Mouse (Mus musculus) stomach, embryonic 14.5 days (tissue): Measurements from ENCODE around the gene Unc45a. TPM values are rescaled to one million over a fixed set of nuclear protein-coding genes. Genes with fewer than 3 reads are reported as not detected.

Experiments
- ATAC-seq: fragments of 200-750 bp; cut with Nextera tagmentation; 2 replicates; pipeline ENCODE4 v1.8.0; 2017; ENCODE audit warnings: low read depth, moderate TSS enrichment; ENCODE audit not compliant: insufficient number of reproducible peaks, insufficient read depth, low FRiP score
- H3K27ac ChIP-seq: fragments of 300-500 bp; sonication (generic); 2 replicates; pipeline ENCODE4 v1.5.1; 2014; ENCODE audit warnings: mild to moderate bottlenecking, low read length, moderate library complexity, mixed read lengths
- H3K27me3 ChIP-seq: fragments of 300-500 bp; sonication (generic); 2 replicates; pipeline ENCODE4 v1.6.1; 2014; ENCODE audit warnings: low read length, control low read depth, mixed read lengths; ENCODE audit not compliant: control insufficient read depth, insufficient read depth
- H3K36me3 ChIP-seq: fragments of 300-500 bp; sonication (generic); 2 replicates; pipeline ENCODE4 v1.6.1; 2014; ENCODE audit warnings: mild to moderate bottlenecking, control low read depth, low read length, moderate library complexity, mixed read lengths; ENCODE audit not compliant: control insufficient read depth, insufficient read depth
- H3K4me1 ChIP-seq: fragments of 300-500 bp; sonication (generic); 2 replicates; pipeline ENCODE4 v1.6.1; 2014; ENCODE audit warnings: low read length, control low read depth, mixed read lengths; ENCODE audit not compliant: control insufficient read depth, insufficient read depth
- H3K4me2 ChIP-seq: fragments of 300-500 bp; sonication (generic); replicated peaks from 2 replicates; pipeline ENCODE4 v1.6.1; 2014; ENCODE audit warnings: low read depth, low read length, control low read depth
- H3K4me3 ChIP-seq: fragments of 300-500 bp; sonication (generic); 2 replicates; pipeline ENCODE4 v1.5.1; 2014; ENCODE audit warnings: low read depth, low read length, control low read depth
- H3K9ac ChIP-seq: fragments of 300-500 bp; sonication (generic); replicated peaks from 2 replicates; pipeline ENCODE4 v1.6.1; 2014; ENCODE audit warnings: low read depth, mild to moderate bottlenecking, control low read depth, low read length, moderate library complexity, mixed read lengths
- H3K9me3 ChIP-seq: fragments of 300-500 bp; sonication (generic); 2 replicates; pipeline ENCODE4 v1.6.1; 2016; ENCODE audit warnings: low read depth, low read length, control low read depth; ENCODE audit not compliant: control insufficient read depth
- WGBS: fragments of 180-500 bp; shearing (Covaris S2); extraction: QIAGEN DNeasy Blood & Tissue Kit; methylation state at CpG from one replicate; pipeline ENCODE4 v1.1.7; 2014; 5-methylcytosine and 5-hydroxymethylcytosine counted together
- polyA plus RNA-seq: library from polyadenylated mRNA; unstranded; fragments of >200 nt; fragmentation: Nextera tagmentation; extraction: Ambion mirVana; gene quantifications from 2 replicates; pipeline ENCODE4 v1.2.1, GENCODE M21; 2014

The Unc45a gene
- polyA plus RNA-seq, 1 experiment from 2014 or later = 28.6 TPM

DNA sequence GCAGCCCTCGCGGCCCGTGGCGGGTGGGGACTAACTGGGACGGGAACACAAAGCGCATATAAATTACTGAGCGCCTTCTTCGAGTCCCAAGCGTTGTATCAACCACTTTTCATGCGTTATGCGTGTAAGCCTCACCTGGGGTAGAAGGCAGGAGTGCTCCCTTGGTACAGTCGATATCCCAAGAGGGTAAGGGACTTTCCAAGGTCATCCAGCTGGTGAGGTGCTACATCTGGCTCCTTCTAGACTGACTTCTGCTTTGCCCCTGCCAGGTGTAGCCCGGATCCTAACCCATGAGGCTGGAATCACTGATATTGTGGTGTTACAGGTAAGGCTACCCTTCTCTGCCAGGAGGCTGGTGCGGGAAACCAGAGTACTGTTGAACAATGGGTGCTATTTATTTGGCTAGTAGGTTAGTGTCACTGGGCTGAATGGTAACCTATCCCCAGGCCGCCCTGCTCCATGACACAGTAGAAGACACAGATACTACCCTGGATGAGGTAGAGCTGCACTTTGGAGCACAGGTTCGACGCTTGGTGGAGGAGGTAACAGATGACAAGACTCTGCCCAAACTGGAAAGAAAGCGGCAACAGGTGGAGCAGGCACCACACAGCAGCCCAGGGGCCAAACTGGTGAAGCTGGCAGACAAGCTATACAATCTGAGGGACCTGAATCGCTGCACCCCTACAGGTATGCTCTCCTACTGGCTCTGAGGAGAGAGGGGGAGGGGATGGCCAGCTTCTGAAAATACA lies 2.6 kb upstream of the Unc45a start:
- ATAC-seq = no peak
- H3K27ac ChIP-seq = no peak overlapping the region

DNA sequence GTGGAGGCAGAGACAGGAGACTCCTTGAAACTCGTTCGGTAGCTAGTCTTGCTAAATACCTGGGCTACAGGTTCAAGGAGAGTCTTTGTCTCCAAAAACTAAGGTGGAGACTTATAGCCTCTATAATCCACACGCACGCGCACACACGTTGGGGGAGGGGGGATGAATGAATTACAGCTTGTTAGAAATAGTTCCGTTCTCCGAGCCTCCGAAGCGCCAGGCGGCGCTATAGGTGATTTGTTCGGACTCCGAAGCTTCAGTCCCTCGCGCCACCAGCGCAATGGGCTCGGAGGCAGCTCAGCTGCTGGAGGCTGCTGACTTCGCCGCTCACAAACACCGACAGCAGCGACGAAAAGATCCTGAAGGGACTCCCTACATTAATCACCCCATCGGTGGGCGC lies 2.1 kb upstream of the Unc45a start, which contains the start of gene Hddc3:
TSS of gene Hddc3 (plus strand) at position 247 of the 400 bp plus-strand sequence.
- peak; percentile 14; the same call in 1 of the 2 replicates for ATAC-seq
- Histone ChIP-seq H3K4me1 (peaks cover 24% of the 10 kb centered on the region; the same call in 1 of the 2 replicates), H3K27ac (no peak within 1 kb of the TSS), H3K9ac (peak within 1 kb of the TSS; percentile 77), H3K9me3 (no peaks in the 10 kb centered on the region), H3K4me2 (peak within 1 kb of the TSS; percentile 95), H3K4me3 (peak within 1 kb of the TSS; percentile 51), H3K27me3 (no peaks in the 10 kb centered on the region), H3K36me3 (no peaks in the 10 kb centered on the region; the same call in 1 of the 2 replicates)
- WGBS = 1% methylated on average over 25 of the region's 25 CpGs

More for the DNA sequence above, 2.6 kb upstream of the Unc45a start:
- Histone ChIP-seq H3K9ac (peak overlapping the region; percentile 77), H3K4me2 (peak overlapping the region; percentile 95), H3K27me3 (no peaks in the 10 kb centered on the region), H3K4me1 (peaks cover 25% of the 10 kb centered on the region; the same call in 1 of the 2 replicates), H3K4me3 (peak overlapping the region; percentile 51), H3K36me3 (no peaks in the 10 kb centered on the region), H3K9me3 (no peaks in the 10 kb centered on the region)
- 21% methylated on average over 19 of the region's 19 CpGs for WGBS

DNA sequence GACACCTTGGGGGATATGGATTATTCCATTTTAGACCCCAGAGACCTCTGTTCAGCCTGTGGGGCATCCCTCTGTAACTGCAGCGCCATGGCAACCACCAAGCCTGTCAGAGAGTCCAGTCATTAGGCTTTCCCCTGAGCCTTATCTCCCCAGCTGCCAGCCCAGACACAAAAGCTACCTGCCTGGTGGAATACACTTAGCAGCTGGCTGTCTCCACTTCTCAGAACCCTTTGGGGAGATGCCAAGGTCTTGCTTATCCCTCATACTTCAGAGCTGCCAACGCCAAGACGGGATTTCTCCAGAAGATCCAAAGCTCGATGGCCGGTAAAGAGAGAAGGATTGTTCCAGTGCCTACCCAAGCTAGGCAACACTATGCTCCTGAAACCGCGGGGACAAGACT lies 988 bp upstream of the Unc45a start:
- Histone ChIP-seq H3K36me3 (no peaks in the 10 kb centered on the region; the same call in 1 of the 2 replicates), H3K27me3 (no peaks in the 10 kb centered on the region), H3K4me1 (peaks cover 23% of the 10 kb centered on the region; the same call in 1 of the 2 replicates)

DNA sequence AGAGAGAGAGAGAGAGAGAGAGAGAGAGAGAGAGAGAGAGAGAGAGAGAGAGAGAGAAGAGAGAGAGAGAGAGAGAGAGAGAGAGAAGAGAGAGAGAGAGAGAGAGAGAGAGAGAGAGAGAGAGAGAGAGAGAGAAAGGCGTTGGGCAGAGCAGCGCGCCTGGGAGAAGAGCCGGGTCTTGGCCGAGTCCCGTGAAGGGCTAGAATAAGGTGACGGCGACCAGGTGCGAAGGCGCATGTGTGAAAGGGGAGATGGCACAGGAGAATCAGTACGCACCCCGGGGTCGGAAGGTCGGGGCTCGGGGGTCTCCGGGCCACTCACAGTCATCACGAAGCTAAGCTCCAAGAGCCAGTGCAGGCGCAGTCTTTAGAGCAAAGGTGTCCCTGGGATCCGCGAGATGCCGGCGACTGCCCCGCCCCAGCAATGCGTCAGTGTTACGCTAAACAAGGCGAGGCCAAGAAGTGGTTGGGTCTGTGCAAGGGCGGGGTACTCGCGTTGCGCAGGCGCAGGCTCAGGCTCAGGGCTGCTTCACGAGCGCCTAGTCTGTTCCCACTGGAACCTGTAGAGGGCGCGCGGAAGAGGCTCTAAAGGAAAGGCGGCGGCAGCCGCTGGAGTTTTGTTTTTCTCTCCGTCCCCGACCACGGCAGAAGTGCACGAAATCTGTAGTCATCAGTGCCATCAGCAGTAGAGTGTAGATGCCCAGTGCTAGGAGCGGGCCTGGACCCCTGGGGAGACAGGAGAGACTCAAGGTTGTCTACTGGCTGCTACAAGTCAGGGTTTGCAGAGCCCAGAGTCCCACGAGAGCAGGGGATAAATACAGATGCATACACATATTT lies 794 bp downstream of the Unc45a start:
- H3K9ac ChIP-seq = peak overlapping the region; percentile 53
- peak overlapping the region; percentile 89 for H3K27ac ChIP-seq
- peak overlapping the region; percentile 78 for H3K4me2 ChIP-seq
- peaks cover 23% of the 10 kb centered on the region; the same call in 1 of the 2 replicates for H3K4me1 ChIP-seq
- H3K27me3 ChIP-seq = no peaks in the 10 kb centered on the region
- peaks cover 18% of the 10 kb centered on the region for H3K36me3 ChIP-seq
- peak overlapping the region; percentile 48 for H3K4me3 ChIP-seq
- peak; percentile 97 for ATAC-seq
- H3K9me3 ChIP-seq = no peaks in the 10 kb centered on the region
- under 1% methylated on average over 45 of the region's 45 CpGs for WGBS

More for the DNA sequence above, 988 bp upstream of the Unc45a start:
- Histone ChIP-seq H3K9me3 (no peaks in the 10 kb centered on the region), H3K9ac (no peak overlapping the region), H3K4me2 (no peak overlapping the region), H3K4me3 (no peak overlapping the region), H3K27ac (no peak overlapping the region)
- ATAC-seq = no peak
- 72% methylated on average over 7 of the region's 7 CpGs for WGBS

DNA sequence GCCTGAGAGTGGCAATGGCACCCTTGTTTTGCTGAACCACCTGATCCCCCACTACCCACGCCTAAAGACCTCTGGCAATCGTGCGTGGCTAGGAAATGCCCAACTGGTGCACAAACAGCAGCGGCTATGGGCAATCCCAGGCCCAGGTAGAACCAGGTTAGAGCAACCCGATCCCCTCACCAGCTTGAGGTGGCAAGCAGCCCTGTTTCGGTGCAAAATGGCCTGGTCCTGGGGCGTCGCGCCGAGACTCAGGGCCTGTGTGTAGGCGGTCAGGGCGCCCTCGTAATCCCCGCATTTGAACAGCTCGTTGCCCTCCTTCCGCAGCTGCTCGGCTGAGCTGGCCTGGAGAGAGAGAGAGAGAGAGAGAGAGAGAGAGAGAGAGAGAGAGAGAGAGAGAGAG lies 1.4 kb downstream of the Unc45a start:
- peaks cover 23% of the 10 kb centered on the region; the same call in 1 of the 2 replicates for H3K4me1 ChIP-seq
- no peak for ATAC-seq
- no peaks in the 10 kb centered on the region for H3K27me3 ChIP-seq
- H3K4me2 ChIP-seq = peak overlapping the region; percentile 78
- no peaks in the 10 kb centered on the region for H3K9me3 ChIP-seq
- 9% methylated on average over 17 of the region's 17 CpGs for WGBS
- no peak overlapping the region for H3K27ac ChIP-seq
- peak overlapping the region; percentile 48 for H3K4me3 ChIP-seq
- H3K9ac ChIP-seq = peak overlapping the region; percentile 53
- H3K36me3 ChIP-seq = peaks cover 23% of the 10 kb centered on the region

DNA sequence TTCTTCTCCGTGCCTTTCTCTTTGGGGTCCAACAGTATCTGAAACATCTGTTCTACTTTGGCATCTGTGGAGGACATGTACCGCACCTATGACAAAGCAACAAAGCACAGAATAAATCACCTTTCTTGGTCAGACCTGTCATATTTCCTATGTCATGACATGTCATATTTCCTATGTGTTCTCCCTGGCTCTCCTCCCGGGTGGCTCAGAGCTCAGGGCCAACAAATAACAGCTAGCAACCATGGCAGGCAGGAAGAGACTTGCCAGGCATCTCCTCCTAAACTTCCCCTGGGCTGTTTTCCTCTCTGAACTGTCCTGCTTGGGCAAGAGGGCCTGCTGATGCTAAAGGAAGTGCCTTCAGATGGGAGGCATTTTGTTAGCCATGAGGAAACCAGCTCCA lies 3.9 kb downstream of the Unc45a start:
- Histone ChIP-seq H3K27ac (no peak overlapping the region), H3K4me2 (no peak overlapping the region), H3K4me3 (no peak overlapping the region), H3K4me1 (peaks cover 13% of the 10 kb centered on the region; the same call in 1 of the 2 replicates), H3K36me3 (peaks cover 44% of the 10 kb centered on the region), H3K27me3 (no peaks in the 10 kb centered on the region), H3K9ac (no peak overlapping the region), H3K9me3 (no peaks in the 10 kb centered on the region)
- 93% methylated on average over 3 of the region's 3 CpGs for WGBS
- no peak for ATAC-seq

DNA sequence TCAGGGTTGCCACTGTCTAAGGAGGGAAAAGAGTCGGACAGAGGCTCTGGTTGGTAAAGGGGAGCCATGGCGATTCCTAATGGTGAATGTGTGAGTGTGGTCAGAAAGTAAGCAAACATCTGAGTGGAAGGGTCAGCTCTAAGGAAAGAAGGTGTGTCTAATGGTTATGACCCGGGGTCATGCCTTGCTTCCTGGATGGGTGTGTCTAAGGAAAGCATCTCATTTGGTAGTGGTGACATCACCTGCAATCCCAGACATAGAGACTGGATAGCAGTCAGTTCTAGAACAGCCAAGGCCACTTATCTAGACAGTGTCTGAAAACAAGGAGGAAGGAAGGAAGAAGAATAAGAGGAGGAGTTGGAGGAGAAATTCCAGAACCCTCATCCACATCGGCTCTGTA lies 6.0 kb downstream of the Unc45a start:
- 81% methylated on average over 4 of the region's 4 CpGs for WGBS

DNA sequence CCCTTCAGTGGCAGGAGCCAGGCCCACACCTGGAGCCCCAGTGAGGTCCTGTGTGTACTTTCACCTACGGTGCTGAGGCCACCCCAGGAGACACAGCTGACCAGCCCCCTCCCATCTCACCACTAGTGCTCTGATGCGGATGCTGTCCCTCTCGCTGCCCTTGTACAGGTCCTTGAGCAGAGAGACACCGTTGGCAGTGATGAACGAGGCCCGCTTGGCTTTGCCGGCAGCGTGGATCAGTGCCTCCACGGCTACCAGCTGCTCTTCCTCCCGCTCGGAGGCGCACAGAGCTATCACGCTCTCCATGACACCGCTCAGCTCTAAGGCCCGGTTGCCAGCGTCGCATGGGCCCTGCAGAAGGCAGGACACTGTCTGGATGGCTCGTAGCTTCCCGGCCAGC lies 9.4 kb downstream of the Unc45a start:
- no peak overlapping the region for H3K27ac ChIP-seq
- no peaks in the 10 kb centered on the region for H3K4me1 ChIP-seq
- peaks cover 90% of the 10 kb centered on the region for H3K36me3 ChIP-seq
- 94% methylated on average over 19 of the region's 19 CpGs for WGBS
- no peak overlapping the region for H3K4me3 ChIP-seq
- no peak overlapping the region for H3K9ac ChIP-seq
- ATAC-seq = no peak
- no peak overlapping the region for H3K4me2 ChIP-seq
- no peaks in the 10 kb centered on the region for H3K27me3 ChIP-seq
- no peaks in the 10 kb centered on the region for H3K9me3 ChIP-seq

More for the DNA sequence above, 6.0 kb downstream of the Unc45a start:
- no peak overlapping the region for H3K9ac ChIP-seq
- H3K27me3 ChIP-seq = no peaks in the 10 kb centered on the region
- peaks cover 13% of the 10 kb centered on the region; the same call in 1 of the 2 replicates for H3K4me1 ChIP-seq
- H3K4me2 ChIP-seq = no peak overlapping the region
- peaks cover 64% of the 10 kb centered on the region for H3K36me3 ChIP-seq
- no peaks in the 10 kb centered on the region for H3K9me3 ChIP-seq
- no peak overlapping the region for H3K27ac ChIP-seq
- H3K4me3 ChIP-seq = no peak overlapping the region
- ATAC-seq = no peak
